Mouse (Mus musculus) stomach, postnatal 0 days (tissue): ENCODE data around the gene Btbd2.

Experiments used
- CTCF ChIP-seq: IDR thresholded peaks from 2 replicates; pipeline ENCODE4 v1.5.1; 2016; ENCODE audit warnings: antibody characterized with exemption, low read depth, mild to moderate bottlenecking, moderate library complexity
- EP300 ChIP-seq: optimal IDR thresholded peaks from 2 replicates; pipeline ENCODE3; 2016; ENCODE audit warnings: antibody characterized with exemption

DNA sequence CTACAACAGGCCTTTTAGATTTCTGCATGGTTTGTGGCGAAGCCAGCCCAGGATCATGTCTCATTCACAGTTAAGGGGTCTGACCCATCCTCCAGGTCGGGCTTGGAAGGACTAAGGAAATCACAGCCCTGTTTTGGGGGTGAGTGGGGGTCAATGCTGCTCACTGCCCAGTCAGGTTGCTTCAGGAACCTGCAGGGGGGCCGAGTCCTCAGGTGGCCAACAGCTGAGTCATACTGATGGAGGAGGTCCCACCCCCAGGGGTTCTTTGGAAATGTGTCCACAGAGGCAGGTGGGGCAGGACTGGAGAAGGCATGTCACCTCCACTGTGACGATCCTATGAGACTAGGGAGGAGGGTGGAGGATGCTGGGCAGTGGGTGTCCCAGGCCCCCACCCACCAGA, 8.6 kb upstream of the Btbd2 start:
- TF ChIP-seq CTCF (no peak), EP300 (no peak)
